ENCODE assay signal across 15 mouse cellular contexts in the genomic region with DNA sequence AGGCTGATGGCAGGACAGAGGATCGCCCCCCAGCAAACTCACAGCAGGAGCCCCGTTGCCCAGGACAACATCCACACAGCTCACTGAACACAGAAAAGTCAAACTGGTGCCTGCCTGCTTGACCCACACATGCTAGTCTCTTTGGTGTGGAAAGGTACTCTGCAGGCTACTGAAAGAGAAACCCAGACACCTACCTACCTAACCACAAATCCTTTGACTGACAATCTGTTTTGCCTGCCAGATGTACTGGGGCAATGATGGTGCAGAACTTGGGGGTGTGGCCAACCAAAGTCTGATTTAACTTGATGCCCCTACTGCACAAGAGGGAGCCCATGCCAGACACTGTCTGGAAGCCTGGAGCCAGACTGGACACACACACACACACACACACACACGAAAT.
"Had no signal": no experiment of that assay in that cellular context is flagged by ENCODE, and none has a peak within 500 bp of the region (broad histone marks: within the 10 kb centered on the region; RNA-seq: fewer than 3 reads in every experiment).

No protein-coding gene starts in this region.

- H3K4me3 ChIP-seq: kidney, embryonic 15.5 days; limb, embryonic 13.5 days; megakaryocyte, embryonic 14.5 days; midbrain, embryonic 15.5 days had no signal

- H3K36me3 ChIP-seq: kidney, embryonic 15.5 days; limb, embryonic 13.5 days; midbrain, embryonic 15.5 days had no signal

- H3K27ac ChIP-seq: kidney, embryonic 15.5 days; limb, embryonic 13.5 days; macrophage; midbrain, embryonic 15.5 days had no signal

- H3K9ac ChIP-seq: kidney, embryonic 15.5 days; limb, embryonic 13.5 days; lung, embryonic 14.5 days; midbrain, embryonic 15.5 days had no signal

- ATAC-seq: midbrain, embryonic 15.5 days had no signal

- H3K27me3 ChIP-seq: kidney, embryonic 15.5 days; limb, embryonic 13.5 days; midbrain, embryonic 15.5 days had no signal

- H3K4me1 ChIP-seq: kidney, embryonic 15.5 days; limb, embryonic 13.5 days had no signal

- DNase-seq: kidney, adult 18-20 months; kidney, postnatal 14 days; layer of hippocampus, adult 9-11 months; layer of hippocampus, postnatal 36 days; lung, embryonic 14.5 days; lung, postnatal 10 days; right cerebral cortex, postnatal 14 days; thymus, adult 18-20 months had no signal

- H3K9me3 ChIP-seq: kidney, embryonic 15.5 days; limb, embryonic 13.5 days; megakaryocyte, embryonic 14.5 days; midbrain, embryonic 15.5 days had no signal

- H3K4me2 ChIP-seq: kidney, embryonic 15.5 days; limb, embryonic 13.5 days; liver, embryonic 11.5 days; lung, embryonic 14.5 days; midbrain, embryonic 11.5 days; midbrain, embryonic 15.5 days had no signal
